8 mouse cellular contexts compared by ENCODE assay signal in the genomic region with DNA sequence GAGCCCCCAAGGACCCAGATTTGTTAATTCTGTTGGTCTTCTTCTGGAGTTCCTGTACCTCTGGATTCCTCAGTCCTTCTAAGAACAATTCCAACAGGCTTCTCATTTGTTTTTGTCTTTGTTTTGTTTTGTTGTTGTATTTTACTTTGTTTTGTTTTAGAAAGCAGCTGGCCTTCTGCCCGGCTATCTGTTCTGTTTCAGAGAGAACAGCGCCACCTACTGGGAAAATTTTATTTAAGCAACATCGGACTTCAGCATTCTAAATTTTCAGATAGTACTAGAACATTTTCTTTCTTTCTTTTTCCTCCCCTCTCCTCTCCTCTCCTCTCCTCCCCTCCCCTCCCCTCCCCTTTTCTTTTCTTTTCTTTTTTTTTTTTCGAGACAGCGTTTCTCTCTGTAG.
DNase-seq lines count a peak whose midpoint lies in the region; ATAC-seq and TF ChIP-seq lines count a peak whose summit lies in the region.

No protein-coding gene starts in this region.

- H3K27ac ChIP-seq in layer of hippocampus, adult 2 months: no peak overlapping the region

- TF ChIP-seq CTCF in layer of hippocampus, adult 2 months (conservative IDR thresholded peaks at IDR 0.05): peak; percentile 80

- intact Hi-C loops in gastrocnemius, postnatal 36 days (cut with DNase I): no loop called here

- H3K4me3 ChIP-seq in layer of hippocampus, adult 2 months: no peak overlapping the region

- peak; percentile 42 for DNase-seq in gastrocnemius, adult 18-20 months (ENCODE audit: low spot score)
- no peak for DNase-seq in gastrocnemius, postnatal 36 days
- peak; percentile 45 to 71 for DNase-seq in spleen, postnatal 4 days (ENCODE audit: low spot score in 2 of 2)
- DNase-seq in spleen, adult 18-20 months: no peak
- DNase-seq in cerebellum, postnatal 25 days: peak; percentile 14 to 55
- DNase-seq in layer of hippocampus, adult 2 months (ENCODE audit: low spot score in 2 of 2): peak; percentile 28 to 63
- DNase-seq in neural tube, embryonic 10.5 days (ENCODE audit: extremely low spot score, low spot score): no peak

- 0 out of 2 replicates have a peak, but pooled peaks have one; percentile 43 for ATAC-seq in megakaryocyte-erythroid progenitor cell, adult 5-6 weeks (replicated peaks; ENCODE audit: low FRiP score, low TSS enrichment, poor library complexity, severe bottlenecking)

Comparison
In these comparisons a context has a peak if more than half of its experiments do, and no peak if none do; other contexts are left out.
1. DNase-seq: peak in gastrocnemius, adult 18-20 months (single experiment), spleen, postnatal 4 days (2 of 2), cerebellum, postnatal 25 days (2 of 2) and layer of hippocampus, adult 2 months (2 of 2); none in gastrocnemius, postnatal 36 days (0 of 2), spleen, adult 18-20 months (0 of 2) and neural tube, embryonic 10.5 days (single experiment).